Mouse (Mus musculus) intestine, embryonic 14.5 days (tissue): ENCODE results near the gene Mknk1. TPM values are rescaled to one million over a fixed set of nuclear protein-coding genes. Genes with fewer than 3 reads are reported as not detected.

Source experiments
- ATAC-seq: fragments of 200-750 bp; cut with Nextera tagmentation; replicated peaks from 2 replicates; pipeline ENCODE4 v1.8.0; 2017; ENCODE audit warnings: low read depth, moderate number of reproducible peaks, moderate TSS enrichment, moderate library complexity; ENCODE audit not compliant: low FRiP score, low TSS enrichment
- DNase-seq: peaks from one replicate; pipeline ENCODE4 v3.0.0-alpha.2; 2018; ENCODE audit warnings: low spot score
- H3K27ac ChIP-seq: fragments of 300-500 bp; sonication (generic); 2 replicates; pipeline ENCODE4 v1.5.1; 2014; ENCODE audit warnings: low read depth, mild to moderate bottlenecking, control low read depth
- H3K27me3 ChIP-seq: fragments of 300-500 bp; sonication (generic); replicated peaks from 2 replicates; pipeline ENCODE4 v1.6.1; 2014; ENCODE audit warnings: low read length, control low read depth; ENCODE audit not compliant: control insufficient read depth, insufficient read depth
- H3K36me3 ChIP-seq: fragments of 300-500 bp; sonication (generic); 2 replicates; pipeline ENCODE4 v1.6.1; 2014; ENCODE audit warnings: low read length, control low read depth; ENCODE audit not compliant: control insufficient read depth, insufficient read depth
- H3K4me1 ChIP-seq: fragments of 300-500 bp; sonication (generic); replicated peaks from 2 replicates; pipeline ENCODE4 v1.6.1; 2014; ENCODE audit warnings: low read length, control low read depth, mixed read lengths; ENCODE audit not compliant: control insufficient read depth, insufficient read depth
- H3K4me2 ChIP-seq: fragments of 300-500 bp; sonication (generic); 2 replicates; pipeline ENCODE4 v1.6.1; 2014; ENCODE audit warnings: low read length
- H3K4me3 ChIP-seq: fragments of 300-500 bp; sonication (generic); 2 replicates; pipeline ENCODE4 v1.5.1; 2014; ENCODE audit warnings: low read depth, low read length, control low read depth, mixed read lengths
- H3K9ac ChIP-seq: fragments of 300-500 bp; sonication (generic); 2 replicates; pipeline ENCODE4 v1.6.1; 2014; ENCODE audit warnings: mild to moderate bottlenecking, low read length
- H3K9me3 ChIP-seq: fragments of 300-500 bp; sonication (generic); 2 replicates; pipeline ENCODE4 v1.6.1; 2016; ENCODE audit warnings: low read length, control low read depth; ENCODE audit not compliant: control insufficient read depth
- WGBS: fragments of 180-500 bp; shearing (Covaris S2); extraction: QIAGEN DNeasy Blood & Tissue Kit; methylation state at CpG from one replicate; pipeline ENCODE4 v1.1.7; 2014; 5-methylcytosine and 5-hydroxymethylcytosine counted together
- polyA plus RNA-seq: library from polyadenylated mRNA; unstranded; fragments of >200 nt; fragmentation: Nextera tagmentation; extraction: Ambion mirVana; gene quantifications from 2 replicates; pipeline ENCODE4 v1.2.1, GENCODE M21; 2014

Mknk1 gene
- polyA plus RNA-seq, 1 experiment from 2014 or later: 24.7 TPM

DNA sequence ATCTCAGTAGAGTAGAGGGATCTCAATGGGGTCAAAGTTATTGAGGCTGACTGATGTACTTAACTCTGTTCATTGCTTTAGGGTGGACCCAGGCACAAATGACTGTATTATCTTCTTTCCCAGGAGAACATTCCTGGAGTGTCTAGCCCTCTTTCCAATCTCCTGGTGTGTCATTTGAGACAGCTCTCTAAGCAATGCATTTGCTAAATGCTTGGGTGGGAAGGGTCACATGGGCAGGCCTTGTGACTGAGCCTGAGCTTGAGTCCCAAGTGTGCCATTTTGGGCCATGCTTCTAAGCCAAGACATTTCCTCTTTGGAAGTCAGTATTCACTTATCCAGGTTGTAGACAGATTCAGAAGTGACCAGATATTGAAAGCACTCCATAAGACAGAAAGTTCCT, 17.6 kb upstream of the Mknk1 start:
- H3K4me3 ChIP-seq: no peak overlapping the region
- H3K36me3 ChIP-seq: 0 out of 2 replicates have a peak, but pooled peaks cover 2% of the 10 kb centered on the region
- no peak overlapping the region for H3K27ac ChIP-seq
- H3K9me3 ChIP-seq: no peaks in the 10 kb centered on the region
- no peak for ATAC-seq
- H3K4me2 ChIP-seq: no peak overlapping the region
- H3K27me3 ChIP-seq: no peaks in the 10 kb centered on the region
- no peak overlapping the region for H3K9ac ChIP-seq
- no peak for DNase-seq
- no peaks in the 10 kb centered on the region for H3K4me1 ChIP-seq

GRCm38 (mm10) chr4:115821928-115822327, 17.1 kb upstream of the Mknk1 start:
- no peaks in the 10 kb centered on the region for H3K36me3 ChIP-seq
- no peak overlapping the region for H3K4me3 ChIP-seq
- no peak overlapping the region for H3K4me2 ChIP-seq
- H3K4me1 ChIP-seq: no peaks in the 10 kb centered on the region
- ATAC-seq (no peak), DNase-seq (no peak)
- no peak overlapping the region for H3K9ac ChIP-seq
- no peak overlapping the region for H3K27ac ChIP-seq
- no peaks in the 10 kb centered on the region for H3K27me3 ChIP-seq
- no peaks in the 10 kb centered on the region for H3K9me3 ChIP-seq
- 71% methylated on average over 3 of the region's 3 CpGs for WGBS

DNA sequence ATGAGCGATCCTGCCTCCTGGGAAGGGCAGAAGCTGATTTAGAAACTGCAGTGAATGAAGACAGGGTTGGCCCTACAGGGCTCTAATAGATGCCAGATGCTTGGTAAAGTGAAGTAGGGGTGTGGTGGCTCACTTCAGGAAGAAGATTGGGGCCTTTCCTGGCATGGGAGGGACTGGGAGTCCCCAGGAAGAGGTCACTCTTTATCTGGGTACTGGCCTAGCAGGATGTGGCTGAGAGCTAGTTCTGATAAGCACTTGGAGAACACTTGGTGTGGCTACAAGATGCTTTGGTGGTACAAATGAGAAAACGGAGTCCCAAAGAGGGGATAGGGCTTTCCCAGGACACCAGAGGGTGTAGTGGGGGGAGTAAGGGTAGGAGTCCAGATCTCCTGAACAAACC, 14.8 kb upstream of the Mknk1 start:
- no peak overlapping the region for H3K9ac ChIP-seq
- no peaks in the 10 kb centered on the region for H3K36me3 ChIP-seq
- H3K4me1 ChIP-seq: no peaks in the 10 kb centered on the region; the same call in 1 of the 2 replicates
- H3K4me3 ChIP-seq: no peak overlapping the region
- no peak overlapping the region for H3K27ac ChIP-seq
- H3K4me2 ChIP-seq: no peak overlapping the region
- 87% methylated on average over 2 of the region's 2 CpGs for WGBS
- ATAC-seq (no peak), DNase-seq (no peak)
- H3K9me3 ChIP-seq: no peaks in the 10 kb centered on the region
- H3K27me3 ChIP-seq: no peaks in the 10 kb centered on the region

DNA sequence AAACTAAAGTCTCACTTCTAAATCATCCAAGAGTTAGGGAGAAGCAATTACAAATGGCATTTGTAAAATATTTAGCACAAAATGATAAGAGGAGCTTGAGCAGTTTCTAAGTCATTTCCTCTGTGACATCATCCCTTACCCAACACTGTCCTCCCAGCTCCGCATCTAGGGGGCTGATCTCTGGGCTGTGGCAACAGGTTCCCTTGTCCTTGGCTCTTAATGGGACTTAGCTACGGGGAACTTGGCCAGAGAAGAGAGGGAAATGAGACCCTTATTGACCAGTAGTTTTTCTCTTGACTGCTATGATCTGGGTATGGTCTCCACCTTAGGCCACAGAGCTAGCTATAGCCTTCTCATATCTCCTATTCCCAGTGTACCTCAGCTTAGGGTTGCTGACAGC, 13.7 kb upstream of the Mknk1 start:
- no peak overlapping the region for H3K9ac ChIP-seq
- DNase-seq (no peak), ATAC-seq (no peak)
- no peak overlapping the region for H3K27ac ChIP-seq
- H3K4me2 ChIP-seq: no peak overlapping the region
- H3K27me3 ChIP-seq: no peaks in the 10 kb centered on the region
- H3K36me3 ChIP-seq: no peaks in the 10 kb centered on the region
- no peaks in the 10 kb centered on the region for H3K9me3 ChIP-seq
- WGBS: 74% methylated on average over 2 of the region's 2 CpGs
- H3K4me1 ChIP-seq: no peaks in the 10 kb centered on the region; the same call in 1 of the 2 replicates
- H3K4me3 ChIP-seq: no peak overlapping the region

DNA sequence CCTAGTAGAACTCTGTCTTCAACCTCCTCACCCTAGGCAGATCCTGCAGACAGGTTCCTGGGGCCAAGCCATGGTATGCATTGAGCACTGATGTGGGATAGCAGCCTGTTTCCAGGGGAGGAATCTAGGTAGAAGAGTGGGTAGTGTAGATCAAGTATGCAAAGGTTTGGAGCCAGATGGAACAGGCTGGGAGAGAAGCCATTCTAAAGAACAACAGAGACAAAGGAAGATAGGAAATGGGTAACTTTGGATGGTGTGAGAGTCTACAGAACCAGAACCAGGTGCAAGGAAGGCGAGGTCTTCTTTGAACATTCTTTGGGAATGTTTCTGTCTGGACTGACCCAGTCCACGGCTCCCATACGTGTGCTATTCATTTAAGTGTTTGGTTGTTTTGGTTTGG, 11.9 kb upstream of the Mknk1 start:
- Histone ChIP-seq H3K9ac (no peak overlapping the region), H3K27ac (no peak overlapping the region), H3K4me1 (no peaks in the 10 kb centered on the region; the same call in 1 of the 2 replicates), H3K9me3 (no peaks in the 10 kb centered on the region), H3K4me3 (no peak overlapping the region), H3K4me2 (peak overlapping the region; percentile 79; the same call in 1 of the 2 replicates), H3K36me3 (peaks cover 9% of the 10 kb centered on the region), H3K27me3 (no peaks in the 10 kb centered on the region)
- ATAC-seq (no peak), DNase-seq (no peak)
- WGBS: 54% methylated on average over 3 of the region's 3 CpGs

DNA sequence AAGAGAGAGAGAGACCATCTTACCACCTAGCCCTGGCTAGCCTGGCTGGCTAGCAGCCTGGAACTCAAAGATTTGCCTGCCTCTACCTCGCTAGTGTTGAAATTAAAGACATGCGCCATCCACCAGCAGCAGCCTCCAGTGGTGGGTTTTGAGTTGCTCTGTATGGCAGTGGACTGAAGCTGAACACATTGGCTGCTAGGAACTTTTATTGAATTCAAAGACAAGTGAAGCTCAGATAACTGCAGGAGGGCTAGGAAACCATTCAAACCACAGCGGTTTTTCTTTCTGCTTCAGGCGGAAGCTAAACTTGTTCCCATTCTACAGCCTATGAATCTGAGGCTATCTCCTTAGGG, 11.5 kb upstream of the Mknk1 start:
- Histone ChIP-seq H3K27me3 (no peaks in the 10 kb centered on the region), H3K27ac (0 out of 2 replicates have a peak overlapping the region, but pooled peaks have one; percentile 76), H3K4me1 (no peaks in the 10 kb centered on the region; the same call in 1 of the 2 replicates), H3K9me3 (no peaks in the 10 kb centered on the region), H3K36me3 (peaks cover 11% of the 10 kb centered on the region), H3K4me2 (peak overlapping the region; percentile 79), H3K9ac (peak overlapping the region; percentile 70), H3K4me3 (peak overlapping the region; percentile 83)
- 0 out of 2 replicates have a peak, but pooled peaks have one; percentile 5 for ATAC-seq
- WGBS: 2% methylated on average over 4 of the region's 4 CpGs
- no peak for DNase-seq

- H3K9me3 ChIP-seq: no peaks in the 10 kb centered on the region
- H3K36me3 ChIP-seq: peaks cover 15% of the 10 kb centered on the region
- DNase-seq: peak; percentile 86
- H3K4me3 ChIP-seq: peak within 1 kb of the TSS; percentile 83
- no peaks in the 10 kb centered on the region for H3K27me3 ChIP-seq
- peak within 1 kb of the TSS; percentile 70 for H3K9ac ChIP-seq
- no peaks in the 10 kb centered on the region; the same call in 1 of the 2 replicates for H3K4me1 ChIP-seq
- peak; percentile 95 for ATAC-seq
- WGBS: under 1% methylated on average over 57 of the region's 57 CpGs
- peak within 1 kb of the TSS; percentile 79 for H3K4me2 ChIP-seq
- H3K27ac ChIP-seq: peak within 1 kb of the TSS; percentile 76
These were observed 11.0 kb upstream of the Mknk1 start, which contains the start of gene Mob3c for GRCm38 (mm10) chr4:115827888-115828571. Mob3c (plus strand) TSS chr4:115828092.

DNA sequence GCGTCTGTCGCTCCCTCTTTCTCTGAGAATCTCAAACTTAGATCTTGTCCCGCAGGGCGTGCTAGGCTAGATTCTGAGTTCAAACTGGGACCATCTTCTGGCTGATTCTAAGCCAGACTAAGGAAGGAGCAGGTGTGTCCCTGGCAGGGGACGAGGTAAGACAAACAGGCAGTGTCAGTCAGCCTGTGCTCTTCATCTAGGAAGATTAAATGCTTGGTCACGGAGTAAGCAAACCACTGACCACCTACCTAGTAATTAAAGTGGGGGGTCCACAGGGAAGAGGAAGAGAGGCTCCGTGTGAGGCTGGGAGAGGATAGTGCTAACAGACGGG, 10.5 kb upstream of the Mknk1 start:
- ATAC-seq (peak; percentile 33; the same call in 1 of the 2 replicates), DNase-seq (no peak)
- Histone ChIP-seq H3K27me3 (no peaks in the 10 kb centered on the region), H3K4me1 (no peaks in the 10 kb centered on the region; the same call in 1 of the 2 replicates), H3K4me2 (peak overlapping the region; percentile 79), H3K9me3 (no peaks in the 10 kb centered on the region), H3K4me3 (peak overlapping the region; percentile 83), H3K27ac (no peak overlapping the region), H3K9ac (peak overlapping the region; percentile 70; the same call in 1 of the 2 replicates), H3K36me3 (peaks cover 16% of the 10 kb centered on the region)
- WGBS: 3% methylated on average over 8 of the region's 8 CpGs

- no peak overlapping the region for H3K27ac ChIP-seq
- DNase-seq (no peak), ATAC-seq (no peak)
- WGBS: 81% methylated on average over 5 of the region's 5 CpGs
- H3K4me1 ChIP-seq: no peaks in the 10 kb centered on the region; the same call in 1 of the 2 replicates
- H3K27me3 ChIP-seq: no peaks in the 10 kb centered on the region
- no peak overlapping the region for H3K4me2 ChIP-seq
- H3K36me3 ChIP-seq: peaks cover 25% of the 10 kb centered on the region
- no peak overlapping the region for H3K4me3 ChIP-seq
- H3K9me3 ChIP-seq: no peaks in the 10 kb centered on the region
- no peak overlapping the region for H3K9ac ChIP-seq
These were observed 8.5 kb upstream of the Mknk1 start for GRCm38 (mm10) chr4:115830491-115830890.
